Mouse (Mus musculus) thymus, adult 2 months (tissue): ENCODE measurements around the gene Ngef. TPM values are rescaled to one million over a fixed set of nuclear protein-coding genes. Genes with fewer than 3 reads are reported as not detected.

Source experiments
- DNase-seq: peaks from one replicate; pipeline ENCODE4 v3.0.0; 2021
- H3K27ac ChIP-seq: fragments of 200-500 bp; 2 replicates; pipeline ENCODE4 v1.5.1; 2012; ENCODE audit warnings: low read length, control low read depth; ENCODE audit not compliant: control insufficient read depth, insufficient read depth
- H3K27me3 ChIP-seq: fragments of 200-500 bp; 2 replicates; pipeline ENCODE4 v1.6.1; 2012; ENCODE audit warnings: mild to moderate bottlenecking, low read length, moderate library complexity, mixed read lengths; ENCODE audit not compliant: control insufficient read depth, insufficient read depth
- H3K36me3 ChIP-seq: fragments of 200-500 bp; 2 replicates; pipeline ENCODE4 v1.6.1; 2012; ENCODE audit warnings: mild to moderate bottlenecking, low read length, moderate library complexity; ENCODE audit not compliant: control insufficient read depth, insufficient read depth
- H3K4me1 ChIP-seq: fragments of 200-500 bp; replicated peaks from 2 replicates; pipeline ENCODE4 v1.6.1; 2012; ENCODE audit warnings: low read length; ENCODE audit not compliant: control insufficient read depth, insufficient read depth
- H3K4me3 ChIP-seq: fragments of 200-500 bp; 2 replicates; pipeline ENCODE4 v1.5.1; 2012; ENCODE audit warnings: mild to moderate bottlenecking, low read length, control low read depth, moderate library complexity; ENCODE audit not compliant: control insufficient read depth, insufficient read depth
- CTCF ChIP-seq: fragments of 200-500 bp; IDR thresholded peaks from 2 replicates; pipeline ENCODE4 v1.5.1; 2012; ENCODE audit warnings: mild to moderate bottlenecking, control low read depth, low read length, moderate library complexity, borderline replicate concordance; ENCODE audit not compliant: control insufficient read depth, poor library complexity, insufficient read depth; ENCODE audit errors: extremely low read depth
- POLR2A ChIP-seq: fragments of 200-500 bp; IDR thresholded peaks from 2 replicates; pipeline ENCODE4 v1.6.1; 2012; ENCODE audit warnings: mild to moderate bottlenecking, low read length, control low read depth, moderate library complexity; ENCODE audit not compliant: control insufficient read depth, poor library complexity, insufficient read depth; ENCODE audit errors: extremely low read depth
- WGBS: fragments of 180-500 bp; shearing (Covaris S2); methylation state at CpG from one replicate; pipeline ENCODE4 v1.1.7; 2018; 5-methylcytosine and 5-hydroxymethylcytosine counted together
- polyA plus RNA-seq: library from polyadenylated mRNA; depleted of rRNA; stranded (reverse); fragments of >200 nt; gene quantifications from 2 replicates; pipeline ENCODE4 v1.2.3, GENCODE M21; 2012

The Ngef gene
- polyA plus RNA-seq, 1 experiment = 0.32 TPM

GRCm38 (mm10) chr1:87574353-87574752 is 683 bp upstream of the Ngef start:
- TF ChIP-seq CTCF (no peak), POLR2A (no peak)
- no peak for DNase-seq
- 93% methylated on average over 6 of the region's 6 CpGs for WGBS
- Histone ChIP-seq H3K27me3 (no peaks in the 10 kb centered on the region), H3K27ac (no peak overlapping the region), H3K36me3 (no peaks in the 10 kb centered on the region), H3K4me3 (no peak overlapping the region), H3K4me1 (no peaks in the 10 kb centered on the region)

- no peak for DNase-seq
- Histone ChIP-seq H3K27ac (no peak overlapping the region), H3K27me3 (no peaks in the 10 kb centered on the region), H3K4me1 (no peaks in the 10 kb centered on the region), H3K4me3 (no peak overlapping the region), H3K36me3 (no peaks in the 10 kb centered on the region)
- TF ChIP-seq POLR2A = no peak
- no peak for TF ChIP-seq CTCF
- 86% methylated on average over 5 of the region's 5 CpGs for WGBS
Observed at GRCm38 (mm10) chr1:87573261-87573660, 409 bp downstream of the Ngef start.

DNA sequence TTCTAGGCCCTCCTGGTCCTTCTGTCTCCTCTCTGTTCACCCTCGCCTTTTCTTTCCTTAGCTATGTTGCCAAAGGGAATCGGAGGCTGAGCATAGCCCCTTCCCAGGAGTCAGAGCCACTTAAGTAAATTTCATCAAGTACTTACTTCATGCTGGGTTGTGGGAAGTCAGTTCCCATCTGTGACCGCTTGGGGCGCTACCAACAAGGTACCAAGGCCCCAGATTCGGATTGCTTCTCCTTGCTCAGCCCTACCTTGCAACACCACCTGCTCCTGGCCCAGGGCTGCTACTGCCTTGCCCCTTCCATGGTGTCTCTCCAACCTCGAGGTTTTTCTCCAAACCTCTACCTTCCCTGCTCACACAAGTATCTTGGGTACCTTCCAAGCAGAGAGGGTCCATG is 5.3 kb downstream of the Ngef start:
- no peak overlapping the region for H3K27ac ChIP-seq

DNA sequence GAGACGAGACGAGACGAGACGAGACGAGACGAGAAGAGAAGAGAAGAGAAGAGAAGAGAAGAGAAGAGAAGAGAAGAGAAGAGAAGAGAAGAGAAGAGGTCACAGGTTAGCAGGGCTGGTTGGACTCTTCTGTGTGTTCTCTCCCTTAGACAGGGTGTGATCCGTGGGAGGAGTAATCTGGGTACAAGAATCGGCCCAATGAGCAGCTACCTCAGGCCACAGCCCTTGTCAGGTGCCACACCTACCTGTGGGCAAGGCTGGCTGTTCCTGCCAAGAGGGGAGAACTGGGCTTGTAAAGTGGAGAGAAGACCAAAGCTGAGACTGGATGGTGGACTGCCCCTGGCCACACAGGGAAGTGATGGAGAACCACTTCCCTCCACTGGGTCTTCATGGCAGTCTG is 7.9 kb downstream of the Ngef start:
- H3K36me3 ChIP-seq = no peaks in the 10 kb centered on the region

More for the DNA sequence above, 5.3 kb downstream of the Ngef start:
- no peaks in the 10 kb centered on the region for H3K27me3 ChIP-seq
- 63% methylated on average over 6 of the region's 6 CpGs for WGBS
- no peak for TF ChIP-seq CTCF
- no peak overlapping the region for H3K4me3 ChIP-seq
- no peaks in the 10 kb centered on the region for H3K4me1 ChIP-seq
- H3K36me3 ChIP-seq = no peaks in the 10 kb centered on the region
- peak; percentile 43 for DNase-seq

GRCm38 (mm10) chr1:87562967-87563366 is 10.7 kb downstream of the Ngef start:
- TF ChIP-seq CTCF (no peak), POLR2A (no peak)
- 97% methylated on average over 3 of the region's 3 CpGs for WGBS
- no peaks in the 10 kb centered on the region for H3K27me3 ChIP-seq

More for the DNA sequence above, 7.9 kb downstream of the Ngef start:
- DNase-seq = no peak
- Histone ChIP-seq H3K4me3 (no peak overlapping the region), H3K27me3 (no peaks in the 10 kb centered on the region), H3K27ac (no peak overlapping the region), H3K4me1 (no peaks in the 10 kb centered on the region)
- no peak for TF ChIP-seq CTCF
- TF ChIP-seq POLR2A = no peak
- 87% methylated on average over 8 of the region's 8 CpGs for WGBS

GRCm38 (mm10) chr1:87553586-87553985 is 20.1 kb downstream of the Ngef start:
- Histone ChIP-seq H3K4me1 (no peaks in the 10 kb centered on the region), H3K27me3 (no peaks in the 10 kb centered on the region), H3K4me3 (no peak overlapping the region), H3K27ac (no peak overlapping the region), H3K36me3 (no peaks in the 10 kb centered on the region)
- 85% methylated on average over 1 of the region's 1 CpGs for whole genome bisulfite sequencing
- no peak for DNase-seq
- TF ChIP-seq POLR2A = no peak
- TF ChIP-seq CTCF = no peak

More at GRCm38 (mm10) chr1:87562967-87563366, 10.7 kb downstream of the Ngef start:
- Histone ChIP-seq H3K4me3 (no peak overlapping the region), H3K4me1 (no peaks in the 10 kb centered on the region), H3K27ac (no peak overlapping the region), H3K36me3 (no peaks in the 10 kb centered on the region)
- DNase-seq = no peak

DNA sequence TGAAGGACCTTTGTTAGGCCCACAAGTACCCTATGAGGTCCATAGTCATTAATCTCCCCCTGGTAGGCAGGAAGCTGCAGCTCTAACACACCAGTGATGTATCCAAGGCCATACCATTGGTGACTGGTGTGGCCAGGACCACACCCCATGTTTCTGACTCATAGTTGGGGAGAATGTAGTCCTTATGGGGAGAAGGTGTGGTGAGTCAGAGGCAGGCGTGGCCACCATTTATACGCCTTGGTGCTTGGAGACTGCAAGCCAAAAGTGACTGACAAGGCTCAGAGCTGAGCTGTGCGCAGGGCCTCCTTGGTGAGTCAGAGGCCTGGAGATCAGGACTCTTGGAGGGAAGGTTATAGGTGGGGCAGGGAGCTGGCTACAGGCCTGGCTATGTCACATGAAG is 22.7 kb downstream of the Ngef start:
- DNase-seq = no peak
- no peak overlapping the region for H3K27ac ChIP-seq
- H3K27me3 ChIP-seq = no peaks in the 10 kb centered on the region
- H3K36me3 ChIP-seq = no peaks in the 10 kb centered on the region
- 94% methylated on average over 3 of the region's 3 CpGs for WGBS
- TF ChIP-seq CTCF (no peak), POLR2A (no peak)
- H3K4me1 ChIP-seq = no peaks in the 10 kb centered on the region
- H3K4me3 ChIP-seq = no peak overlapping the region
